Mouse (Mus musculus) kidney, adult 2 months (tissue): Measurements from ENCODE around the gene Snx17.

Source experiments
- CTCF ChIP-seq: fragments of 200-500 bp; conservative IDR thresholded peaks from 2 replicates; pipeline ENCODE4 v1.5.1; 2011; ENCODE audit warnings: low read depth, mild to moderate bottlenecking, control low read depth, low read length, moderate library complexity, mixed read lengths; ENCODE audit not compliant: insufficient read depth, insufficient read length
- POLR2A ChIP-seq: fragments of 200-500 bp; IDR thresholded peaks from one replicate; pipeline ENCODE4 v1.6.1; 2011; ENCODE audit warnings: low read depth, low read length, control low read depth

DNA sequence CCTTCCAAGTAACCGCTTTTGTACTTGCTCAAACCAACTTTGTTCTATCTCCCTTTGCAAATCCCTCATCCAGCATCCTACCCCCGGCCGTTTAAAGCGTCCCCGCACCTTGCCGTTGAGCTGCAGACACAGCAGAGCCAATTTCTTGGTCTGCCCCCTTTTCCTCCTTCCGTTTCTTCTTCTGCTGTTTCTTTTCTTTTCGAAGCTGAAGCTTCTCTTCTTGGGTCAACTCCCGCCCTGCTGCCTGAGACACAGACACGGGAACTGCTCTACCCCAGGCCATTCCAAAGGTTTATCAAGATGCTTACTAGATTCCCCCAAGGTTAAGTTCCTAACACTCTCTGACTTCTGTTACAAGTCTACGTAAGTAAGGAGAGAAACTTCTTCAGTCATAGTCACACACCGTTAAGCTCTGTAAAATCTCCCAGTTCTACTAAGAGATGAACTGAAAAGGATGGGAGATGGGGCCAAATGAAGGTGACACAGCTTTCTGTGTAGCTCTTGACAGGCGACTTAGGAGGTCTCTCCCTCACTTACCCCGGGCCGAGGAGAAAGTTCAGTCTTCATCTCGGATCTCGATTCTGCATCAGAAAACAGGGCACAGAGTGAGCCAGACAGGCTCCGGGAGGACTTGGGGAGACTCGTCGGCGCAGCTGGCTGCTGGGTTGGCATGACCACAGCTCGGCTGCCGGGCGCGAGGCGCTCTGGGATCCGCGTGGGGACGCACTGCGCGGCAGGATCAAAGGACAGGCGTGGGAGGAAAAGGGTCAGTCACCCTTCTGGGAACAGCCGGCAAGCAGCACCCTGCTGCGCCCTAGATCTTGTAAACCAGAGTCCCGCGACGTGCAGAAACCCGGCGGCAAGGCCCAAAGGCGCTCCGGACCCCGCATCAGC, 735 bp upstream of the Snx17 start:
- no peak for TF ChIP-seq POLR2A
- TF ChIP-seq CTCF: no peak
